Comparison of ENCODE assay signal across 16 mouse cellular contexts in genomic region chr14:86847154-86847810, GRCm38 (mm10).
"Had no signal": no experiment of that assay in that cellular context is flagged by ENCODE, and none has a peak within 500 bp of the region (broad histone marks: within the 10 kb centered on the region; RNA-seq: fewer than 3 reads in every experiment).

No protein-coding gene starts in this region.

- H3K9me3 ChIP-seq: kidney, embryonic 15.5 days; limb, embryonic 13.5 days; liver, embryonic 12.5 days; midbrain, embryonic 12.5 days; neural tube, embryonic 15.5 days had no signal

- DNase-seq: kidney, adult 18-20 months; kidney, postnatal 14 days; left cerebral cortex, postnatal 4 days; lung, embryonic 14.5 days; lung, postnatal 10 days; right cerebral cortex, adult 18-20 months; right cerebral cortex, postnatal 25 days; thymus, adult 2 months; thymus, postnatal 36 days had no signal

- H3K27ac ChIP-seq: kidney, embryonic 15.5 days; limb, embryonic 13.5 days; liver, embryonic 12.5 days; macrophage; midbrain, embryonic 12.5 days; neural tube, embryonic 15.5 days had no signal

- H3K36me3 ChIP-seq: kidney, embryonic 15.5 days; limb, embryonic 13.5 days; midbrain, embryonic 12.5 days; neural tube, embryonic 15.5 days had no signal

- H3K4me3 ChIP-seq: kidney, embryonic 15.5 days; limb, embryonic 13.5 days; liver, embryonic 12.5 days; midbrain, embryonic 12.5 days; neural tube, embryonic 15.5 days had no signal

- H3K27me3 ChIP-seq: kidney, embryonic 15.5 days; limb, embryonic 13.5 days; liver, embryonic 12.5 days; midbrain, embryonic 12.5 days; neural tube, embryonic 15.5 days had no signal

- H3K4me1 ChIP-seq: kidney, embryonic 15.5 days; limb, embryonic 13.5 days; liver, embryonic 12.5 days; midbrain, embryonic 12.5 days; neural tube, embryonic 15.5 days had no signal

- ATAC-seq: liver, embryonic 12.5 days; midbrain, embryonic 16.5 days had no signal
